Mouse (Mus musculus) G1E (cell line): ENCODE data around the gene Atoh8. TPM values are rescaled to one million over a fixed set of nuclear protein-coding genes. Genes with fewer than 3 reads are reported as not detected.

Source experiments
- ATAC-seq: 2 replicates; pipeline ENCODE4 v1.8.0; 2016; ENCODE audit warnings: mild to moderate bottlenecking; ENCODE audit not compliant: insufficient number of reproducible peaks, poor library complexity, low FRiP score, severe bottlenecking; ENCODE audit errors: extremely low read depth
- DNase-seq: peaks from one replicate; pipeline ENCODE4 v3.0.0; 2012; ENCODE audit warnings: low spot score
- H3K27me3 ChIP-seq: 2 replicates; pipeline ENCODE4 v1.6.1; 2012; ENCODE audit warnings: mild to moderate bottlenecking, low read length, inconsistent platforms; ENCODE audit not compliant: insufficient read depth
- H3K36me3 ChIP-seq: replicated peaks from 2 replicates; pipeline ENCODE3; 2012; ENCODE audit warnings: mild to moderate bottlenecking, inconsistent platforms
- H3K4me1 ChIP-seq: 2 replicates; pipeline ENCODE4 v1.6.1; 2012; ENCODE audit warnings: low read depth, low read length, inconsistent platforms, mixed read lengths; ENCODE audit not compliant: insufficient read depth
- H3K4me3 ChIP-seq: 2 replicates; pipeline ENCODE4 v1.5.1; 2012; ENCODE audit warnings: low read depth, mild to moderate bottlenecking, inconsistent platforms, low read length, moderate library complexity, mixed read lengths
- H3K9me3 ChIP-seq: replicated peaks from 2 replicates; pipeline ENCODE4 v1.6.1; 2012; ENCODE audit warnings: inconsistent platforms
- CTCF ChIP-seq: IDR thresholded peaks from 2 replicates; pipeline ENCODE4 v1.5.1; 2012; ENCODE audit warnings: low read depth, low read length, inconsistent platforms, mixed read lengths
- GATA1 ChIP-seq: IDR thresholded peaks from 2 replicates; pipeline ENCODE4 v1.6.1; 2012; ENCODE audit warnings: borderline replicate concordance, low read length, inconsistent platforms, mixed read lengths
- GATA2 ChIP-seq: IDR thresholded peaks from 2 replicates; pipeline ENCODE4 v1.6.1; 2012; ENCODE audit warnings: low read depth, low read length, inconsistent platforms, borderline replicate concordance
- POLR2AphosphoS5 ChIP-seq: IDR thresholded peaks from 2 replicates; pipeline ENCODE4 v1.6.1; 2012; ENCODE audit warnings: low read depth, low read length, inconsistent platforms; ENCODE audit not compliant: insufficient replicate concordance
- TAL1 ChIP-seq: conservative IDR thresholded peaks from 2 replicates; pipeline ENCODE4 v1.6.1; 2012; ENCODE audit warnings: low read depth, low read length, inconsistent platforms, mixed read lengths
- polyA plus RNA-seq: library from polyadenylated mRNA; stranded (reverse); fragments of >175 nt; gene quantifications from 2 replicates; pipeline ENCODE4 v1.2.3, GENCODE M21; 2012
- total RNA-seq, 2 experiments: library from RNA; stranded (forward) in 1 of 2; stranded (reverse) in 1 of 2; fragments of 200-1000 nt in 1 of 2; fragments of >200 nt in 1 of 2; fragmentation: Nextera tagmentation in 1 of 2; gene quantifications; 2 replicates each; pipeline ENCODE4 v1.2.3; 2014 to 2017

The Atoh8 gene
- total and polyA plus RNA-seq, 3 experiments, result 0.03 TPM; not detected in 2

DNA sequence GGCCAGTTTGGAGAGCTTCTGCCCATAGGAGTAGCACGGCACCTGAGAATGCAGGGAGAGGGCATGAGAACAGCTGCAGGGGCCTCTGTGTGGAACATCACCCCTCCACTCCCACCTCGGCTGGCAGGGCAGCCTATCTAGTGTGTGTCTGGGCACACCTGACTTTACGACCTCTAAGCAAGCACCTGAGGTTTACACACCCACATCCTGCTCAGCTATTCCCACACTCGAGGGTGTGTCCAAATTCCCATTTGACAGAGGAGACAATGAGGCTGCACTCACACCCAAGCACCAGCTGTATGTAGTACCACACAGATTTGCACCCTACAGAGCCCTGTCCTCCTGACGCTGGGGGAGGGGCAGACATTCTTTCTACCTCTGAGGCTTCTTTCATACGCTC, 11.5 kb downstream of the Atoh8 start:
- H3K27me3 ChIP-seq, result peaks cover 71% of the 10 kb centered on the region
- DNase-seq (no peak), ATAC-seq (no peak)
- no peaks in the 10 kb centered on the region for H3K36me3 ChIP-seq
- no peaks in the 10 kb centered on the region for H3K9me3 ChIP-seq
- H3K4me1 ChIP-seq, result no peaks in the 10 kb centered on the region
- TF ChIP-seq POLR2AphosphoS5, result no peak
- no peak for TF ChIP-seq CTCF
- no peak for TF ChIP-seq TAL1
- no peak for TF ChIP-seq GATA2
- TF ChIP-seq GATA1, result no peak
- no peak overlapping the region for H3K4me3 ChIP-seq

DNA sequence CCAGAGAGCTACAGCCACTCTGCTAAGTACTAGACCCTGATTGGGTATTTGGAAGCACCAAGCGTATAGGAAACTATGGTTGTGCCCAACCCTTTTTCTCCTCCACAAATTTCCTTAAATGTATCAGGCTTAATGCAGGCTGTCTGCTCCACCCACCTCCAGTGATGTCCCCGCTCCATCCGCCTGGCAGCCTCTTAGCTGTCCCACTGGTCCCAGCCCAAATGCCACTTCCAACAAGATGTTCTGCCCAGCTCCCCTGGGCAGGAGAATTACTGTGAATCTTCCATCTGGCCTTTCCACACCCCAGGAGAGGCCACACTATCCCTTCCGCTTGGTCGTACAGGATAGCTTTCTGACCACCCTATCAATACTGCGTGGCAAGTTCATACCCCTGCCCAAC, 12.5 kb downstream of the Atoh8 start:
- Histone ChIP-seq H3K4me3 (no peak overlapping the region), H3K4me1 (no peaks in the 10 kb centered on the region), H3K27me3 (peaks cover 70% of the 10 kb centered on the region), H3K9me3 (no peaks in the 10 kb centered on the region), H3K36me3 (no peaks in the 10 kb centered on the region)
- ATAC-seq (no peak), DNase-seq (no peak)
- no peak for TF ChIP-seq CTCF
- TF ChIP-seq TAL1, result no peak
- no peak for TF ChIP-seq GATA1
- no peak for TF ChIP-seq GATA2
- no peak for TF ChIP-seq POLR2AphosphoS5

DNA sequence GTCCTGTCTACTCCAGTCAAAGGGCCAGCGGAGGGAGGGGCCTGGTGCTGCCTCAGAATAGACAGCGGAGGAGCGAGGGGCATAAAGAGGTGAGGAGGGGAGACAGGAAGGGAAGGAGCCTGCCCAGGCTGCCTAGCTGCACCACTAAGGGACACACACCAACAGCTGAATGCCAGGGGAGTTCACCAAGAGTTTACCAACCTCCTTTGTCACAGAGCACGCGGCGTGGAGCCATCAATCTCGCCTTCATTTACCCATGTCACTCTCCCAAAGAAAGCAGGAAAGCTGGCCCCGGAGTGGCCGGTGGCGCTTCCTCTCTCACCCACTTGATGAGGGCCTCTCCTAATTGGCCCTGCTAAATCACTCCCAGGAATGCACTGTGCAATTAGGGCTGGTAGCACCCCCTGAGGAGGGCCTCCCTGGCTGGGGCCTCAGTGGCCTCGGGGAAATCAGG, 13.1 kb downstream of the Atoh8 start:
- DNase-seq (no peak), ATAC-seq (no peak)
- Histone ChIP-seq H3K27me3 (peaks cover 68% of the 10 kb centered on the region), H3K9me3 (no peaks in the 10 kb centered on the region), H3K4me1 (no peaks in the 10 kb centered on the region), H3K4me3 (no peak overlapping the region), H3K36me3 (no peaks in the 10 kb centered on the region)
- TF ChIP-seq CTCF, result no peak
- no peak for TF ChIP-seq GATA2
- no peak for TF ChIP-seq POLR2AphosphoS5
- no peak for TF ChIP-seq GATA1
- no peak for TF ChIP-seq TAL1

DNA sequence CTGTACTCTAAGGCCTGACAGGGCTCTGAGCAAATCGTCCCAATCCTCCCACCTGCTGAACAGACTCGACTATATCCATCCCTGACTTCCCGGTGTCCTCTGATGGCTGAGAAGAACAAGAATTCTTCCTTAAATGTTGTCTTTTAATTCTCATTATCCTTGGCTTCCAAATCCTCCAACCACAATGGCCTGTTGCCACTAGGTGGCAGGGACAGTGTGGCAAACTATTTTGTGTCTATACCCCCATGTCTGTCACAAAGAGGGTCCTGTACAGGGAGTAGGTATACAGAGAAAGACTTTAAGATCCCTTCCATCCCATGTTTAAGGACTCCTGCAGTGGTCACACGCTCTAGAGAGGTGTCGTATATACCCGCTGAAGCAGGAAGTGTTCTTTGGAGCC, 14.1 kb downstream of the Atoh8 start:
- H3K9me3 ChIP-seq, result no peaks in the 10 kb centered on the region
- peaks cover 66% of the 10 kb centered on the region for H3K27me3 ChIP-seq
- no peak for ATAC-seq
- DNase-seq, result no peak
- no peaks in the 10 kb centered on the region for H3K36me3 ChIP-seq
- TF ChIP-seq GATA2, result no peak
- TF ChIP-seq GATA1, result no peak
- no peak for TF ChIP-seq TAL1
- TF ChIP-seq POLR2AphosphoS5, result no peak
- TF ChIP-seq CTCF, result no peak
- H3K4me1 ChIP-seq, result no peaks in the 10 kb centered on the region
- no peak overlapping the region for H3K4me3 ChIP-seq

DNA sequence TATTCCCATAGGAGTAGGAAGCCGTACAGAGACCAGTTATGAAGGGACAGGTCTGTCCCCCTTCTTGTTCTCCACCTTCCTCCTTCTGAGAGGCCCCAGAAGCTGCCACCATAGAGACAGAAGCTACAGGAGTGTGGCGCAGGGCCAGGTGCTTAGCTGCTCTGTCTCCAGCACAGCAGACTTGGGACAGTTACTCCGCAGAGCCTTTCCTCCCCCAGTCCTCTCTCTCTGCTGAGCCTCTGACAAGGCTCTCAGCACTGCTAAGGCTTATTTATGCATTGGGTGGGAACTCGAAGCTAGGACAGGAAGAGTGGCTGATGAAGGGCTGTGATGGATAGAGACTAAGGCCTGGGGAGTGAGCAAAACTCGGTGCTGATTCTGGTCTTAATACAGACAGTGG, 15.8 kb downstream of the Atoh8 start:
- TF ChIP-seq GATA1 (no peak), GATA2 (no peak), CTCF (no peak), TAL1 (no peak), POLR2AphosphoS5 (no peak)
- no peaks in the 10 kb centered on the region for H3K9me3 ChIP-seq

DNA sequence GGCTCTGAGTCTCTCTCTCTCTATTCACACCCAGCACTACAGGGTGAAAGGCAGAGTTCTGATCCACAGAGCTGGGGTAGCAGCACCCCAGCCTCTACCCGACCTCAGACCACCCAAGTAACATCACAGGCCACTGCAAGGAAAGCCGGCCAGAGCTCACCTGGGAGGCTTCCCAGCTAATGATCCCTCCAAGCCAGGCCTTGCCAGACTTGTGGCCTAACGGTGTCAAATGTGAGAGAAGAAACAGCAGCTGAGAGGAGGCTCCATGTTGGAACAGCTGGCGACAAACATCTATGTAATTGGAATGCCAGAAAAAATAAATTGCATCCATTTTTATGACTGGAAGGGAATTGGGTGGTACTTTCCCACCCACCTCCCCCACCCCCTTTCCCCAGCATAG, 17.1 kb downstream of the Atoh8 start:
- no peak for ATAC-seq
- no peak for DNase-seq
- H3K4me1 ChIP-seq, result no peaks in the 10 kb centered on the region
- no peaks in the 10 kb centered on the region for H3K9me3 ChIP-seq
- no peak overlapping the region for H3K4me3 ChIP-seq
- no peaks in the 10 kb centered on the region for H3K36me3 ChIP-seq
- peaks cover 66% of the 10 kb centered on the region for H3K27me3 ChIP-seq
- TF ChIP-seq GATA1 (no peak), POLR2AphosphoS5 (no peak), CTCF (no peak), TAL1 (no peak), GATA2 (no peak)

More for the DNA sequence above, 15.8 kb downstream of the Atoh8 start:
- ATAC-seq, result no peak
- Histone ChIP-seq H3K4me3 (no peak overlapping the region), H3K36me3 (no peaks in the 10 kb centered on the region), H3K27me3 (peaks cover 71% of the 10 kb centered on the region), H3K4me1 (no peaks in the 10 kb centered on the region)
- DNase-seq, result no peak

DNA sequence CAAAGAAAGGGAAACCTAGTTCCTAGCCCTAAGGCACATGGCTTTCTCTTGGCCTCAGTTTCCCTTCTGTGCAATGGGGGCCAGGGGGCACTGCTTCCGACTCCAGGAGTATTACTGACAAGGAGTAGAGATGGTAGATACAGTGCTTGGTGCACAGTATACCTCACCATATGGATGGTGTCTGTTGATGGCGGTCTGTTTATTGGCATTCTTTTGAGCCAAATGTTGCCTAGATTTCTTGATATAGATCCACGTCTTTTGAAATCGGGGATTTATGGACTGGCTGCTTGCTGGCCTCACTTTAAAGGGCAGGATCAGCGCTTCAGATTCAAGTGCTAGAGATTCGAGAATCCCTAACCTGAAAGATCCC, 18.0 kb downstream of the Atoh8 start:
- Histone ChIP-seq H3K9me3 (no peaks in the 10 kb centered on the region), H3K36me3 (no peaks in the 10 kb centered on the region), H3K4me3 (no peak overlapping the region), H3K27me3 (peaks cover 65% of the 10 kb centered on the region), H3K4me1 (no peaks in the 10 kb centered on the region)
- DNase-seq (no peak), ATAC-seq (no peak)
- TF ChIP-seq GATA1 (no peak), GATA2 (no peak), TAL1 (no peak), CTCF (no peak), POLR2AphosphoS5 (no peak)
